Mouse (Mus musculus) kidney, adult 2 months (tissue): ENCODE results near the gene Gm49361.

ENCODE experiments used
- CTCF ChIP-seq: fragments of 200-500 bp; conservative IDR thresholded peaks from 2 replicates; pipeline ENCODE4 v1.5.1; 2011; ENCODE audit warnings: low read depth, mild to moderate bottlenecking, control low read depth, low read length, moderate library complexity, mixed read lengths; ENCODE audit not compliant: insufficient read depth, insufficient read length
- POLR2A ChIP-seq: fragments of 200-500 bp; IDR thresholded peaks from one replicate; pipeline ENCODE4 v1.6.1; 2011; ENCODE audit warnings: low read depth, low read length, control low read depth

DNA sequence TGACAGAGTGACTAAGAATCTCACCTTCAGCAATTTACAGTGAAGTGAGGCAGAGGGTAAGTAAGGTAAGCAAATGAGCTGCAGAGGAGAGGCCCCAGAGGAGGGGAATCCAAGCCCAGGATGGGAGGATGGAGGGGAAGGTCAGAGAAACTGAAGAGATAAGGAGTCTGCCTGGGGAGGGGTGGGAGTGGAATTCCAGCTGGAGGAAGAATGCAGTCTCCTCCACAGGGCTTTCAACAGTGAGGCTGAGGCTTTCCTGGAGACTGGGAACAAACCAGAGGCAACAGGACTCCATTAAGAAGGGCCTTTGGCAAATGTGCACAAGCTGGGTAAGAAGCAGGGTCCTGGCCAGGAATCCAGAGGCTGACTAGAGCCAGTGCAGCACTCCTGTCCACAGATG lies 8.8 kb downstream of the Gm49361 start:
- TF ChIP-seq POLR2A (no peak), CTCF (no peak)
